Mouse (Mus musculus) liver, postnatal 0 days (tissue): ENCODE measurements around the gene Dpyd. TPM values are rescaled to one million over a fixed set of nuclear protein-coding genes. Genes with fewer than 3 reads are reported as not detected.

Experiments used
- ATAC-seq: fragments of 200-750 bp; cut with Nextera tagmentation; 2 replicates; pipeline ENCODE4 v1.8.0; 2017; ENCODE audit warnings: mild to moderate bottlenecking, moderate library complexity
- DNase-seq: peaks from one replicate; pipeline ENCODE4 v3.0.0-alpha.2; 2016
- H3K27ac ChIP-seq: fragments of 300-500 bp; sonication (generic); 2 replicates; pipeline ENCODE4 v1.5.1; 2014; ENCODE audit warnings: antibody characterized with exemption, moderate library complexity, mild to moderate bottlenecking, low read depth
- H3K27me3 ChIP-seq: fragments of 300-500 bp; sonication (generic); 2 replicates; pipeline ENCODE4 v1.6.1; 2014; ENCODE audit warnings: low read length, control low read depth, mixed read lengths; ENCODE audit not compliant: insufficient read depth
- H3K36me3 ChIP-seq: fragments of 300-500 bp; sonication (generic); replicated peaks from 2 replicates; pipeline ENCODE4 v1.6.1; 2014; ENCODE audit warnings: mild to moderate bottlenecking, control low read depth, low read length, moderate library complexity, mixed read lengths; ENCODE audit not compliant: insufficient read depth
- H3K4me1 ChIP-seq: fragments of 300-500 bp; sonication (generic); 2 replicates; pipeline ENCODE4 v1.6.1; 2014; ENCODE audit warnings: antibody characterized with exemption, mild to moderate bottlenecking, control low read depth; ENCODE audit not compliant: insufficient read depth
- H3K4me2 ChIP-seq: fragments of 300-500 bp; sonication (generic); 2 replicates; pipeline ENCODE4 v1.6.1; 2014; ENCODE audit warnings: low read depth, mild to moderate bottlenecking, low read length, moderate library complexity, mixed read lengths
- H3K4me3 ChIP-seq: fragments of 300-500 bp; sonication (generic); 2 replicates; pipeline ENCODE4 v1.5.1; 2014; ENCODE audit warnings: low read depth, low read length
- H3K9ac ChIP-seq: fragments of 300-500 bp; sonication (generic); replicated peaks from 2 replicates; pipeline ENCODE4 v1.6.1; 2014; ENCODE audit warnings: mild to moderate bottlenecking, moderate library complexity
- H3K9me3 ChIP-seq: fragments of 300-500 bp; sonication (generic); 2 replicates; pipeline ENCODE4 v1.6.1; 2016; ENCODE audit warnings: mild to moderate bottlenecking, control low read depth, low read length, mixed read lengths
- CTCF ChIP-seq: sonication (generic); IDR thresholded peaks from 2 replicates; pipeline ENCODE4 v1.5.1; 2016; ENCODE audit warnings: antibody characterized with exemption, low read depth
- EP300 ChIP-seq: IDR thresholded peaks from 2 replicates; pipeline ENCODE4 v1.6.1; 2016; ENCODE audit warnings: antibody characterized with exemption, low read depth, mild to moderate bottlenecking
- WGBS: fragments of 180-500 bp; shearing (Covaris S2); extraction: QIAGEN DNeasy Blood & Tissue Kit; methylation state at CpG from one replicate; pipeline ENCODE4 v1.1.7; 2014; ENCODE audit not compliant: insufficient replicate concordance; 5-methylcytosine and 5-hydroxymethylcytosine counted together
- polyA plus RNA-seq: library from polyadenylated mRNA; unstranded; fragments of >200 nt; fragmentation: Nextera tagmentation; extraction: Ambion mirVana; gene quantifications from 2 replicates; pipeline ENCODE4 v1.2.1, GENCODE M21; 2015

The Dpyd gene
- polyA plus RNA-seq, 1 experiment from 2014 or later: 38.5 TPM

GRCm38 (mm10) chr3:118869113-118870107, 307.5 kb downstream of the Dpyd start:
- no peak for TF ChIP-seq EP300
- TF ChIP-seq CTCF: no peak
- Histone ChIP-seq H3K27ac (no peak overlapping the region), H3K4me3 (no peak overlapping the region), H3K4me2 (no peak overlapping the region), H3K9me3 (no peaks in the 10 kb centered on the region), H3K27me3 (no peaks in the 10 kb centered on the region), H3K36me3 (no peaks in the 10 kb centered on the region), H3K4me1 (no peaks in the 10 kb centered on the region), H3K9ac (no peak overlapping the region)
- WGBS: 68% methylated on average over 10 of the region's 10 CpGs
- DNase-seq (no peak), ATAC-seq (no peak)

- TF ChIP-seq EP300 (no peak), CTCF (no peak)
- no peak overlapping the region for H3K4me2 ChIP-seq
- ATAC-seq: no peak
- no peaks in the 10 kb centered on the region for H3K36me3 ChIP-seq
- no peak overlapping the region for H3K9ac ChIP-seq
- WGBS: 78% methylated on average over 2 of the region's 2 CpGs
- H3K4me1 ChIP-seq: no peaks in the 10 kb centered on the region
- H3K4me3 ChIP-seq: no peak overlapping the region
- no peak overlapping the region for H3K27ac ChIP-seq
- DNase-seq: no peak
- H3K9me3 ChIP-seq: no peaks in the 10 kb centered on the region
- no peaks in the 10 kb centered on the region for H3K27me3 ChIP-seq
Measured at GRCm38 (mm10) chr3:118875871-118876270, 313.9 kb downstream of the Dpyd start.

GRCm38 (mm10) chr3:118899036-118899435, 337.1 kb downstream of the Dpyd start:
- 87% methylated on average over 11 of the region's 11 CpGs for WGBS
- no peak for ATAC-seq
- no peaks in the 10 kb centered on the region for H3K27me3 ChIP-seq
- H3K4me3 ChIP-seq: no peak overlapping the region
- H3K4me1 ChIP-seq: no peaks in the 10 kb centered on the region
- no peaks in the 10 kb centered on the region for H3K36me3 ChIP-seq
- H3K9me3 ChIP-seq: no peaks in the 10 kb centered on the region
- no peak overlapping the region for H3K4me2 ChIP-seq
- no peak overlapping the region for H3K9ac ChIP-seq
- no peak overlapping the region for H3K27ac ChIP-seq
- no peak for DNase-seq
- TF ChIP-seq CTCF (no peak), EP300 (no peak)

GRCm38 (mm10) chr3:118991312-118991711, 429.4 kb downstream of the Dpyd start:
- Histone ChIP-seq H3K27ac (no peak overlapping the region), H3K4me2 (no peak overlapping the region), H3K4me1 (no peaks in the 10 kb centered on the region), H3K4me3 (no peak overlapping the region), H3K9me3 (no peaks in the 10 kb centered on the region), H3K9ac (no peak overlapping the region), H3K27me3 (no peaks in the 10 kb centered on the region), H3K36me3 (no peaks in the 10 kb centered on the region)
- 80% methylated on average over 2 of the region's 2 CpGs for WGBS
- 0 out of 2 replicates have a peak, but pooled peaks have one; percentile 14 for TF ChIP-seq CTCF
- TF ChIP-seq EP300: no peak
- no peak for DNase-seq
- no peak for ATAC-seq

GRCm38 (mm10) chr3:118991793-118992192, 429.9 kb downstream of the Dpyd start:
- no peak for DNase-seq
- H3K4me1 ChIP-seq: no peaks in the 10 kb centered on the region

GRCm38 (mm10) chr3:119021255-119021654, 459.3 kb downstream of the Dpyd start:
- Histone ChIP-seq H3K9ac (no peak overlapping the region), H3K9me3 (no peaks in the 10 kb centered on the region), H3K36me3 (no peaks in the 10 kb centered on the region), H3K27ac (no peak overlapping the region), H3K27me3 (no peaks in the 10 kb centered on the region), H3K4me2 (no peak overlapping the region), H3K4me1 (no peaks in the 10 kb centered on the region), H3K4me3 (no peak overlapping the region)
- no peak for TF ChIP-seq CTCF
- no peak for TF ChIP-seq EP300
- DNase-seq (no peak), ATAC-seq (no peak)
- 69% methylated on average over 7 of the region's 7 CpGs for WGBS

More at GRCm38 (mm10) chr3:118991793-118992192, 429.9 kb downstream of the Dpyd start:
- TF ChIP-seq EP300 (no peak), CTCF (0 out of 2 replicates have a peak, but pooled peaks have one; percentile 12)
- H3K9me3 ChIP-seq: no peaks in the 10 kb centered on the region
- H3K27me3 ChIP-seq: no peaks in the 10 kb centered on the region
- H3K36me3 ChIP-seq: no peaks in the 10 kb centered on the region
- H3K4me3 ChIP-seq: no peak overlapping the region
- no peak overlapping the region for H3K4me2 ChIP-seq
- 79% methylated on average over 4 of the region's 4 CpGs for WGBS
- no peak overlapping the region for H3K27ac ChIP-seq
- no peak overlapping the region for H3K9ac ChIP-seq
- no peak for ATAC-seq
